Mouse (Mus musculus): ENCODE results near the gene Dusp16.

- TF ChIP-seq POLR2A (IDR thresholded peaks at IDR 0.05; ENCODE audit: borderline replicate concordance, extremely low read depth, low read depth, low read length) (no peak), CTCF (IDR thresholded peaks at IDR 0.05; ENCODE audit: insufficient read depth, low read length) (no peak)
These were observed 79.1 kb downstream of the Dusp16 start for GRCm38 (mm10) chr6:134713321-134713720.

Measured in lung, adult 2 months (tissue).